Mouse (Mus musculus): ENCODE results near the gene E130308A19Rik.

E130308A19Rik gene

GRCm38 (mm10) chr4:59640720-59641119 lies 14.7 kb downstream of the E130308A19Rik start:
- DNase-seq, result no peak

GRCm38 (mm10) chr4:59642039-59642438 lies 16.0 kb downstream of the E130308A19Rik start:
- DNase-seq, result no peak

- no peak for DNase-seq
Measured at GRCm38 (mm10) chr4:59642657-59643056, 16.6 kb downstream of the E130308A19Rik start.

- DNase-seq, result no peak
Measured at GRCm38 (mm10) chr4:59644431-59644830, 18.4 kb downstream of the E130308A19Rik start.

- DNase-seq, result no peak
Measured at GRCm38 (mm10) chr4:59644992-59645391, 19.0 kb downstream of the E130308A19Rik start.

- DNase-seq, result no peak
Measured at GRCm38 (mm10) chr4:59645610-59646009, 19.6 kb downstream of the E130308A19Rik start.

DNA sequence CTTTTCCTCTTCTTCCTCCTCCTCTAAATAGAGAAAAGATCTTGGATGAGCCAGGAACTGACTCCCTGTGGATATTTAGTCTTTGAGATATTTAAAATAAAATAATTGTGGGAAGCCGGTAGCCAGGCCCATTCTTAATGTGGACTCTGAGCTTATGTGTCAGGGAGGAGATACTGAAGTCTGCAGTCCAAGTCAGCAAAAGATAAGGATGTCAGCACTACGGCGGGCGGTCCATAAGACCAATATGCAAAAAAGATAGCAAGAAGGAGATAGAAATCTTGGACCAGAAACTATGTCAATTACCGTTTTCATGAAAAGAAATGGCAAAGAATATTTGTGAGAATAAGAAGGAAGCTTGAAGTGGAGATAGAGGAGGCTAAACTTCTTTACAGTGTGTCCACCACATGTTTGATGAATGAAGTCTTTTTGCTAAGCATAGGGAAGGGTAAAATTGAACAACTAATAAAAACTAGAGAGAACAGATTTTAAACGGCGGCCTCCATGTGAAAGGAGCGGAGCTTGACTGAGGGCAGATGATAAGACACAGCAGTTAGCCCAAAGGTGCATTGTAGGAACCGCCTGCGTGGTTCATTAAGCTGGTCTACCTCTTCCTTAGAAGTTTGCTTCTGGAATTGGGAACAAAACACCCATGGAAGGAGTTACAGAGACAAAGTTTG lies 20.1 kb downstream of the E130308A19Rik start:
- DNase-seq, result no peak

DNA sequence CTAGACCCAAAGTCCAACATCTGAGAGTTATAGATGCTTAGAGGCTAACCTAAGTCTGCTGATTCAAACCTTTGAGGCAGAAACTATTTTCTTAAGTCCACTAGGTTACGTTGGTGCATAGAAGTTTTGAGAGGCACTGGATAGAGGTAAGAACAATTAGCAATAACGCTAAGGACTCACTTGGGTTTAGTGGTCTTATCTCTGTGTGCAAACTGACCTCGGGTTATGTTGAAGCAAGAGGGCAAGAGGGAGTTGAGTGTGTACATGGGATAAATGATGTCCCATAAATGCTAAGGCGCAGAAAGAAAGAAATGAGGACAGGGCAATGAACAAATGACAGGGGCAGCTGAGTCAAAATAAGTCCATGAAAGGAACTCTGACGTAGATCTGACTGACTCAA lies 23.1 kb downstream of the E130308A19Rik start:
- DNase-seq, result no peak

DNA sequence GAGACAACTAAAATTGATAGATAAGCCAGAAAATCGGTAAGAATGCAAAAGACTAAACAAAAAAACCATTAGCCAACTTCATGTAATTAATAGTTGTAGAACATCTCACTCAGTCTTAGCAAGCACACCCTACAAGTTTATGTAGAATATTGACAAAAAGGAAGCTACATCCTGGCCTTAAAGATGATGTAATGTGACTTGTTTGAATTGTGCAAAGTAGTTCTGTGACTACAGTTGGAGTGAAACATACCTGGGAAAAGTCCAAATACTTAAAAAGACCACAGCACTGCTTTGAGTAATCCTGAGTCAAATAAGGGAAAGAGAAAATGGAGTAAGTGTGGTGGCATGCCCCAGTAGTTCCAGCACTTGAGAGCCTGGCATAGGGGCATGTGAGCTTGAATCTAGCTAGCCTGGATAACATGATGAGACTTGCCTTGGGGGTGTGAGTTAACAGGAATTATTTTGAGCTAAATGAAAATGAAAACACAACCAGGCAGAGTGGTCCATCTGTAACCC lies 26.2 kb downstream of the E130308A19Rik start:
- no peak for DNase-seq

- DNase-seq, result peak; percentile 21 to 22
Measured at GRCm38 (mm10) chr4:59656061-59656642, 30.1 kb downstream of the E130308A19Rik start.

GRCm38 (mm10) chr4:59662163-59662562 lies 36.2 kb downstream of the E130308A19Rik start:
- no peak for DNase-seq

- no peak for DNase-seq
Measured at GRCm38 (mm10) chr4:59663451-59663850, 37.4 kb downstream of the E130308A19Rik start.

- no peak for DNase-seq
Measured at GRCm38 (mm10) chr4:59666550-59667317, 40.7 kb downstream of the E130308A19Rik start.

- no peak for DNase-seq
Measured at GRCm38 (mm10) chr4:59668050-59668449, 42.0 kb downstream of the E130308A19Rik start.

GRCm38 (mm10) chr4:59669131-59669530 lies 43.1 kb downstream of the E130308A19Rik start:
- no peak for DNase-seq

DNA sequence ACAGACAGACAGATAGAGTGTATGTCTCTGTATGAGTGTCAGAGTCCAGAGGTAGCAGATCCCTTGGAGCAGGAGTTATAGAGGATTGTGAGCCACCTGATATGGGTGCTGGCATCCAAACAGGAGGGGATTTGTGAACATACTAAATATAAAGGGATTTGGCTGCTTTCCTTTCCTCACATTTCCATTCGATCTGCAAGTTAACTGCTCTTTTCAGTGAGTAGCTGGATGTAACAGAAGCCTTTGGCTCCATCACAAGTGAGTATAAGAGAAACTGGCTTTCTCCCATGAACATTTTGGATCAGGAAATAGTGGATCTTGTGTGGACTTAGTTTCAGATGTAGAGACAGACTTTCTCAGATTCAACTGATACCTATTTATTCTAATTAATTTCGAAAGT lies 44.0 kb downstream of the E130308A19Rik start:
- DNase-seq, result no peak

GRCm38 (mm10) chr4:59673423-59674117 lies 47.6 kb downstream of the E130308A19Rik start:
- DNase-seq, result no peak

- DNase-seq, result no peak
Measured at GRCm38 (mm10) chr4:59674929-59675679, 49.1 kb downstream of the E130308A19Rik start.

DNA sequence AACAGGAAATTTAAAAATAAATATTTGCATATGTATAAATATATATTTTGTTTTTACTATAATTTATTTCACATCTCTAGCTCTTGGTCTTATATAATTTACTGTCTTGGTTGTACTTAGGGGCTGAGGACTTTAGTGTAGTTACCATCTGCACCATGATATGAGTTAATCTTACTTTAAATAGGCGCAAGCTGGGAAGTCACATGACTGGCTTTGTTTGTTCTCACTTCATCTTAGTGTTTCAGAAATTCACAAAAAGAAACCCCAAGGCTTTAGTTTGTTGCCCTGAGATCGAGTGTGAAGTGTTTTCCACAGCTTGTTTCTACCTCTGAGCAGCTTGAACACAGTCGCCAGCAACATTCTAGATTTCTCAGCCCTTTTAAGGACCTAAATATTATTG lies 49.7 kb downstream of the E130308A19Rik start:
- DNase-seq, result no peak

DNA sequence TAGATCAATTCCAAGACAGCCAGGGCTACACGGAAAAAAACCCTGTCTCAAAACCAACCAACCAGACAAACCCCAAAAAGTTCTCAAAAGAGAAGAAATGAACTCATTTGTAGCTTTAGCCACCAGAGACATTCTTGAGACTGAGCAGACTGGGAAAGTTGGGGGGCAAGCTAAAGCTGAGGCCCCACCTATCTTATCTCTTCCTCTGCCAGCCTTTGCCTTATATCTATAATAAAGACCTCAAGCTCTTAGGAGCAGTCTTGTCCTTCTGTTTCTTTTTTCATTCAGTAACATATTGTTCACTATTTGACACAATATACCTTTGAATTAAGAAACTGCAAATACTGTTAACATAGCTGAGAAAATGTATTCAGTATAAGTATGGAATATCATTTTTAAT lies 55.4 kb downstream of the E130308A19Rik start:
- DNase-seq, result no peak

DNA sequence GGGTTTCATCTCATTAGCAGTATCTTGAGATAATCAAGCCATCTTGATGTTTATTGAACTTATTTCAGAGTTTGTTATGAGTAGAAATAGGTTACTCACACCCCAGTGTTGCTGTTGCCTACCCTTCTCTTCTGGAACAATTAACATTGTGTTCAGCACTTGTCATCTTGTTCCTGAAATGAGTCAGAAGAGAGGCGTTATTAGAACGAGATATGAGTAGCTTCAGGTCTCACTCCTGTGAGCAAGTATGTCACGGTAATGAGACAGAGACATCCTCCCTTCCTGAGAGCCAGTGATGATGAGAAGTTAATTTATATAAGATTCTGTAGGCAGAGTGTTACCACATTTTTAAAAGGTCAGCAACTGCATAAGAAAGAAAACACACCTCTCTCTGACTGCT lies 56.5 kb downstream of the E130308A19Rik start:
- no peak for DNase-seq

GRCm38 (mm10) chr4:59682950-59683349 lies 56.9 kb downstream of the E130308A19Rik start:
- no peak for DNase-seq
